Mouse (Mus musculus) lung, postnatal 0 days (tissue): ENCODE measurements around the gene Dnm3. TPM values are rescaled to one million over a fixed set of nuclear protein-coding genes. Genes with fewer than 3 reads are reported as not detected.
A peak's percentile ranks its signal among the peaks of the same experiment; 100 is the strongest.

Source experiments
- ATAC-seq: fragments of 200-750 bp; cut with Nextera tagmentation; 2 replicates; pipeline ENCODE4 v1.8.0; 2017; ENCODE audit warnings: moderate library complexity
- DNase-seq: peaks from one replicate; pipeline ENCODE4 v3.0.0-alpha.2; 2016; ENCODE audit warnings: low spot score
- H3K27ac ChIP-seq: fragments of 300-500 bp; sonication (generic); 2 replicates; pipeline ENCODE4 v1.5.1; 2014; ENCODE audit warnings: antibody characterized with exemption, mild to moderate bottlenecking, low read length, mixed read lengths
- H3K27me3 ChIP-seq: fragments of 300-500 bp; sonication (generic); replicated peaks from 2 replicates; pipeline ENCODE4 v1.6.1; 2014; ENCODE audit warnings: low read length, mixed read lengths; ENCODE audit not compliant: insufficient read depth
- H3K36me3 ChIP-seq: fragments of 300-500 bp; sonication (generic); 2 replicates; pipeline ENCODE4 v1.6.1; 2014; ENCODE audit warnings: low read length, mixed read lengths; ENCODE audit not compliant: insufficient read depth
- H3K4me1 ChIP-seq: fragments of 300-500 bp; sonication (generic); 2 replicates; pipeline ENCODE4 v1.6.1; 2014; ENCODE audit warnings: antibody characterized with exemption, low read depth, low read length, mixed read lengths; ENCODE audit not compliant: insufficient read depth
- H3K4me2 ChIP-seq: fragments of 300-500 bp; sonication (generic); replicated peaks from 2 replicates; pipeline ENCODE4 v1.6.1; 2014; ENCODE audit warnings: low read depth, mild to moderate bottlenecking, low read length, moderate library complexity, mixed read lengths
- H3K4me3 ChIP-seq: fragments of 300-500 bp; sonication (generic); 2 replicates; pipeline ENCODE4 v1.5.1; 2014; ENCODE audit warnings: low read depth, low read length
- H3K9ac ChIP-seq: fragments of 300-500 bp; sonication (generic); replicated peaks from 2 replicates; pipeline ENCODE4 v1.6.1; 2014; ENCODE audit warnings: low read depth, mild to moderate bottlenecking
- H3K9me3 ChIP-seq: fragments of 300-500 bp; sonication (generic); 2 replicates; pipeline ENCODE4 v1.6.1; 2016; ENCODE audit warnings: low read length, mixed read lengths
- CTCF ChIP-seq: IDR thresholded peaks from 2 replicates; pipeline ENCODE4 v1.5.1; 2016; ENCODE audit warnings: antibody characterized with exemption, mild to moderate bottlenecking
- EP300 ChIP-seq: IDR thresholded peaks from 2 replicates; pipeline ENCODE4 v1.6.1; 2016; ENCODE audit warnings: antibody characterized with exemption, mild to moderate bottlenecking, control low read depth
- WGBS: fragments of 180-500 bp; shearing (Covaris S2); extraction: QIAGEN DNeasy Blood & Tissue Kit; methylation state at CpG from one replicate; pipeline ENCODE4 v1.1.7; 2014; 5-methylcytosine and 5-hydroxymethylcytosine counted together
- polyA plus RNA-seq: library from polyadenylated mRNA; unstranded; fragments of >200 nt; fragmentation: Nextera tagmentation; extraction: Ambion mirVana; gene quantifications from 2 replicates; pipeline ENCODE4 v1.2.1, GENCODE M21; 2015

The Dnm3 gene
- polyA plus RNA-seq, 1 experiment from 2014 or later, result 3.4 TPM

DNA sequence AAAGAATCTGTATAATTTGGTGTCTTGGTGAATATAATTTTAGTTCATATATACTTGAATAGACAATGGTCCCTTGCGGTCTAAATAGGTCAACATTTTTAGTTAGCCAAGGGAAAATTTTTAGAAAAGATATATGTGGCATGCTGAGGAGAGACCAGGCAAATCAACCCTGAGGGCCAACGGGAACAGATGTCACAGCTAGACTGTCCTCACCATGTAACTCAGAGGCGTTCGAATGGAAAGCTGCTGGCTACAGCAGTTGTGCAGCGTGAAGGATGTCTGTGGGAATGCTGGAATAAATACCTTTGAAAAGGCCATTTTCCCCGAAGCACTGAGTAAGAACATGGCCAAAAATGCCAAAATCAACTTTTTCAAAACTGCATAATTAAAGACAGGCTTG lies 128.5 kb downstream of the Dnm3 start:
- Histone ChIP-seq H3K4me1 (no peaks in the 10 kb centered on the region), H3K36me3 (no peaks in the 10 kb centered on the region), H3K9ac (no peak overlapping the region), H3K4me2 (no peak overlapping the region), H3K27ac (no peak overlapping the region), H3K4me3 (no peak overlapping the region), H3K27me3 (no peaks in the 10 kb centered on the region), H3K9me3 (no peaks in the 10 kb centered on the region)
- no peak for DNase-seq
- no peak for TF ChIP-seq CTCF
- 83% methylated on average over 6 of the region's 6 CpGs for whole genome bisulfite sequencing
- no peak for ATAC-seq

DNA sequence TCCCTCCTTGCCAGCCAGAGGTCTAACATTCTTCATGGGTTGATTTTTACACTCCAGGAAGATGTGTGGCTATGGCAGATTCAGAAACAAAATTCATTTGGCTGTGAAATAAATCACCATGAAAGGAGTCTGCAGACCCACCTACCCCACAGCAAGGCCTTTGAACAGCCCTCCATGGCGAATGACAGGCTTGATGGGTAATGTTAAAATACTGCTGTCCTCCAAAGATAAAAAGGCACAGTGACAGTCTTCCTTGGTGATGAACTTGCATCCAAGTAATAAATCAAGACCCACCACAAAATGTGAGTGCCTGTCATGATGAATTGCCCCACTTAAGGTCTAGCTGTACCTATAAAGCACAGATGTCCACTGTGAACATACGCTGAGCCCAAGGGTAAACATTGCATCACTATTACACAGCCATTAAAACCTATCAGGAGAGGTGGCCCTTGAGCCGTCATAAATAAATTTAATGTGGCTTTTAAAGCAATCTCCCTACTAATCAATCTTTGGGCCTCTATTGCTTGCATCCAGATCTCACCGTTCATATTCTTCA lies 131.3 kb downstream of the Dnm3 start:
- WGBS, result 69% methylated on average over 4 of the region's 4 CpGs
- Histone ChIP-seq H3K9ac (no peak overlapping the region), H3K27ac (no peak overlapping the region), H3K4me2 (no peak overlapping the region), H3K4me1 (no peaks in the 10 kb centered on the region), H3K36me3 (no peaks in the 10 kb centered on the region), H3K4me3 (no peak overlapping the region), H3K27me3 (no peaks in the 10 kb centered on the region), H3K9me3 (no peaks in the 10 kb centered on the region)
- ATAC-seq (no peak), DNase-seq (no peak)
- no peak for TF ChIP-seq CTCF
- no peak for TF ChIP-seq EP300

DNA sequence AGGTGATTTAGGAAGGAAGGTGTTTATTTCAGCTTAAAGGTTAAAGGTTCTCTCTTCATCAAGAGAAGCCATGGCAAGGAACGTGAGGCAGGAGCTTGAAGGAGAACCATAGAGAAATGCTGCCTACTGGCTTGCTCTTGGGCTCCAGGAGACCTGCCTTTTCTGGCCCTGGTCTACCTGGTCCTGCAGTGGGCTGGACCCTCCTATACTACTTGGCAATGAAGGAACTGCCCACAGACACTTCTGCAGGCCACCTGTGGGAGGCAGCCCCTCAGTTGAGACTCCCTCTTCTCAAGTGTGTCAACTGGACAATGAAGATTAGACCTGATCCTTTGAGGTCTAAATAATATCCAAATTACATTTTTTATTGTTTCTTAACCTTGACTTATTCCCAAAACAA lies 140.7 kb downstream of the Dnm3 start:
- Histone ChIP-seq H3K4me3 (no peak overlapping the region), H3K9ac (no peak overlapping the region), H3K27me3 (no peaks in the 10 kb centered on the region), H3K36me3 (no peaks in the 10 kb centered on the region), H3K27ac (no peak overlapping the region), H3K4me2 (no peak overlapping the region), H3K9me3 (no peaks in the 10 kb centered on the region), H3K4me1 (no peaks in the 10 kb centered on the region)
- no peak for TF ChIP-seq CTCF
- no peak for TF ChIP-seq EP300
- 81% methylated on average over 1 of the region's 1 CpGs for WGBS
- no peak for DNase-seq
- no peak for ATAC-seq

DNA sequence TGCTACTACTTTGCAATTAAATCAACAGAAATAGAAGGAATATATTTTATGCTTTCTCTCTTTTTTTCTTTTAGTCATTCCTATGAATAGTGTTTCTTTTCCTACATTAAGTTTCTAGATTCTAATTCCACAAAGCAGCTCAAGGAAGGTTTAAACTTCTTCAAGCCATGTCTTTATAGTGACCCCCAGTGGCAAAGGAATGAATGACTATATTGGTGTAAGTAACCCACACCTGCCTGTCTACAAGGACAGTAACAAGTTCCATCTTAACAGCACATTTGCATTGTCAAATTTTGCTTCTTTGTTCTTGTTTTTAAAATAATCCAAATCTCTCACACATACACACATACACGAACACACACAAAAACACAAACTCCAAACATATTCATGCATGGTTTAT lies 141.2 kb downstream of the Dnm3 start:
- H3K4me1 ChIP-seq, result no peaks in the 10 kb centered on the region
- WGBS, result 10% methylated on average over 1 of the region's 1 CpGs
- DNase-seq, result peak; percentile 79
- no peak overlapping the region for H3K27ac ChIP-seq
- H3K4me2 ChIP-seq, result no peak overlapping the region
- no peak overlapping the region for H3K9ac ChIP-seq
- ATAC-seq, result no peak; the same call in 1 of the 2 replicates
- no peaks in the 10 kb centered on the region for H3K27me3 ChIP-seq
- H3K9me3 ChIP-seq, result no peaks in the 10 kb centered on the region
- no peak overlapping the region for H3K4me3 ChIP-seq
- no peaks in the 10 kb centered on the region for H3K36me3 ChIP-seq
- TF ChIP-seq CTCF, result peak; percentile 79
- no peak for TF ChIP-seq EP300

DNA sequence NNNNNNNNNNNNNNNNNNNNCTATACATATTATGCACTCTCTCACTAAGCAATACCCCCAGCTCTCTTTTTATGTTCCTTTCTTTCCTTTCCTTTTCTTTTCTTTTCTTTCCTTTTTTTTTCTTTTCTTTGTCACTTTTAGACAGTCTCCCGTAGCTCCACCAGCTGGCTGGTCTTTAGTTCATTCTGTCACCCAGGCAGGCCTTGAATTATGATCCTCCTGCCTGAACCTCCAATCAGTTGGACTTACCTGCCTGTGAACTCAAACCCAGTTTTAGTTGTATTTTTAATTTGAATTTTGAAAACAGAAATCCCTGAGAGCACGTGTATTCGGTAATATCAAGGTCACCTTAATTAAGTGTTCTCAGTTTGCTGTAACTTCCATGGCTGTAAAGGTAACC lies 141.6 kb downstream of the Dnm3 start:
- H3K4me3 ChIP-seq, result no peak overlapping the region
- H3K9me3 ChIP-seq, result no peaks in the 10 kb centered on the region
- no peak for ATAC-seq
- no peak overlapping the region for H3K4me2 ChIP-seq
- no peak overlapping the region for H3K27ac ChIP-seq
- no peak overlapping the region for H3K9ac ChIP-seq
- no peaks in the 10 kb centered on the region for H3K36me3 ChIP-seq
- no peak for DNase-seq
- H3K27me3 ChIP-seq, result no peaks in the 10 kb centered on the region
- 74% methylated on average over 3 of the region's 3 CpGs for WGBS
- H3K4me1 ChIP-seq, result no peaks in the 10 kb centered on the region
- TF ChIP-seq CTCF, result no peak
- no peak for TF ChIP-seq EP300

DNA sequence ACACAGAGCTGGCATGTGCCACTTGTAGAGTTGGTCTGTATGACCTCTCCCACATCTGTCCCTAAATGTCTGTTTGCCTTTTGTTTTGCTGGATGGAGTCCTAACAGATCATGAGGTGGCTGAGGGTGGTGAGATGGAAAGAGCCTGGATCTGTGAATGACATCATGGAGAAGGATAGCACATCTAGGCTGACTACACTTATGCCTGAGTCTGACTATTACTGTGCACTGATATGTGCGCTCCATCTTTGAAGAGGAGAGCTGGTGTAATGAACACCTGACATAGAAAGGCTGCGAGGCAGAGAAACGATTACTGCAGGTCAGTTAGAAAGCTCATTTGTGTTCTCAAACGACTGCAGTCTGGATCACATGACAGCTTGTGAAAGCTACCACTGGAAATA lies 149.2 kb downstream of the Dnm3 start:
- Histone ChIP-seq H3K4me1 (no peaks in the 10 kb centered on the region), H3K27me3 (no peaks in the 10 kb centered on the region), H3K27ac (no peak overlapping the region), H3K9ac (no peak overlapping the region), H3K9me3 (no peaks in the 10 kb centered on the region), H3K4me2 (no peak overlapping the region), H3K4me3 (no peak overlapping the region), H3K36me3 (no peaks in the 10 kb centered on the region)
- TF ChIP-seq EP300 (no peak), CTCF (no peak)
- DNase-seq, result no peak
- no peak for ATAC-seq
- 56% methylated on average over 4 of the region's 4 CpGs for WGBS

DNA sequence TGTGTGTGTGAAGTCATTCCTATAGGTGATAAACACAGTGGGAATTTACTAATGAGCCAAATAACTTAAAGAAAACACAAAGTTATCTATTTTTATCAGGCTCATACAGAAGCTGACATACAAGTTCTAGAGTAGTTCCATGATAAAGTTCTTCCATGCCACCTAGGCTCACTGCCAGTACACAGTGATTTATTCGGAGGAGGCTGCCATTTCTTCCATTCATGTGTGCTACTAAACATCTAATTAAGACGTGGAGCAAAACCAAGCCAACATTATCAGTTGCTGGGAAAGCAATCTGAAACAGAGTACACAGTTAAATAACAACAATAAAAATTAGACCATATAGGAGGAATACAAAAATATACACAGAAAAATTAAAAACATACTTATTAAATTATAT lies 150.2 kb downstream of the Dnm3 start:
- Histone ChIP-seq H3K4me3 (no peak overlapping the region), H3K27ac (no peak overlapping the region), H3K9ac (no peak overlapping the region), H3K4me1 (no peaks in the 10 kb centered on the region), H3K27me3 (no peaks in the 10 kb centered on the region), H3K4me2 (no peak overlapping the region), H3K9me3 (no peaks in the 10 kb centered on the region), H3K36me3 (no peaks in the 10 kb centered on the region)
- WGBS, result 53% methylated on average over 2 of the region's 2 CpGs
- DNase-seq (no peak), ATAC-seq (no peak)
- TF ChIP-seq EP300, result no peak
- TF ChIP-seq CTCF, result no peak
